Mouse (Mus musculus) lung, embryonic 15.5 days (tissue): Measurements from ENCODE around the gene Tyw1. TPM values are rescaled to one million over a fixed set of nuclear protein-coding genes. Genes with fewer than 3 reads are reported as not detected.
"Not testable (repeated sequence)": the region's sequence is repeated elsewhere in the genome, so short reads cannot be mapped to it uniquely, and the experiment has no call there.

ENCODE experiments used
- ATAC-seq: fragments of 200-750 bp; cut with Nextera tagmentation; 2 replicates; pipeline ENCODE4 v1.8.0; 2017; ENCODE audit warnings: moderate number of reproducible peaks, borderline replicate concordance; ENCODE audit not compliant: low FRiP score, low TSS enrichment; ENCODE audit errors: extremely low read depth
- H3K27ac ChIP-seq: fragments of 300-500 bp; sonication (generic); 2 replicates; pipeline ENCODE4 v1.5.1; 2015; ENCODE audit warnings: moderate library complexity, mild to moderate bottlenecking, inconsistent platforms
- H3K27me3 ChIP-seq: fragments of 300-500 bp; sonication (generic); 2 replicates; pipeline ENCODE4 v1.6.1; 2015; ENCODE audit warnings: inconsistent platforms
- H3K36me3 ChIP-seq: fragments of 300-500 bp; sonication (generic); 2 replicates; pipeline ENCODE4 v1.6.1; 2015; ENCODE audit warnings: inconsistent platforms
- H3K4me1 ChIP-seq: fragments of 300-500 bp; sonication (generic); 2 replicates; pipeline ENCODE4 v1.6.1; 2015; ENCODE audit warnings: inconsistent platforms
- H3K4me2 ChIP-seq: fragments of 300-500 bp; sonication (generic); 2 replicates; pipeline ENCODE4 v1.6.1; 2015; ENCODE audit warnings: inconsistent platforms, mild to moderate bottlenecking, moderate library complexity
- H3K4me3 ChIP-seq: fragments of 300-500 bp; sonication (generic); 2 replicates; pipeline ENCODE4 v1.5.1; 2015; ENCODE audit warnings: mild to moderate bottlenecking, inconsistent platforms
- H3K9ac ChIP-seq: fragments of 300-500 bp; sonication (generic); 2 replicates; pipeline ENCODE4 v1.6.1; 2015; ENCODE audit warnings: inconsistent platforms
- H3K9me3 ChIP-seq: fragments of 300-500 bp; sonication (generic); 2 replicates; pipeline ENCODE4 v1.6.1; 2016; ENCODE audit warnings: inconsistent platforms
- WGBS: fragments of 180-500 bp; shearing (Covaris S2); methylation state at CpG from one replicate; pipeline ENCODE4 v1.1.7; 2015; 5-methylcytosine and 5-hydroxymethylcytosine counted together
- polyA plus RNA-seq: library from polyadenylated mRNA; unstranded; fragments of >200 nt; fragmentation: Nextera tagmentation; extraction: Ambion mirVana; gene quantifications from 2 replicates; pipeline ENCODE4 v1.2.1, GENCODE M21; 2015

Gene Tyw1
- polyA plus RNA-seq, 1 experiment from 2014 or later = 25.9 TPM

DNA sequence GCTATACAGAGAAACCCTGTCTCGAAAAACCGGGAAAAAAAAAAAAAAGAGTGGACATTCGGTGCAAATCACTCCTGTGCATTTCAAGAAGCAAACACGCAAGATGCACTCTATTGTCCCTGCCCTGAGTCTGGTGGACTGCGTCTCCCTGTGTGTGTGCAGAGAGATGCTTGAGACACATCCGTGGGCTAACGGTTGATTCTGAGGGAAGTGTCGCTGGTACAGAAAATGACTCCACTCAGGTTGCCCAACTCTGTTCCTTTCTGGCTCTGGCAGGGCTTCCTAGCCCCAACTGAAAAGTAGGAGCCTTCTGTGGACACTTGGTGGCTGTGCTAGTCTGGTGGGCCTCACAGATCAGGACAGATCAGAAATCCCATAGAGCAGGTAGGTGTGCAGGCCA, 19.1 kb upstream of the Tyw1 start:
- Histone ChIP-seq H3K27ac (no peak overlapping the region), H3K4me3 (no peak overlapping the region), H3K4me2 (no peak overlapping the region), H3K9ac (no peak overlapping the region), H3K36me3 (peaks cover 92% of the 10 kb centered on the region), H3K27me3 (no peaks in the 10 kb centered on the region), H3K9me3 (no peaks in the 10 kb centered on the region), H3K4me1 (no peaks in the 10 kb centered on the region)
- no peak for ATAC-seq
- WGBS = 96% methylated on average over 8 of the region's 8 CpGs

GRCm38 (mm10) chr5:130239236-130239635, 16.2 kb upstream of the Tyw1 start:
- no peak overlapping the region for H3K27ac ChIP-seq
- no peak overlapping the region for H3K4me3 ChIP-seq
- no peak for ATAC-seq
- 87% methylated on average over 7 of the region's 7 CpGs for WGBS
- peaks cover 90% of the 10 kb centered on the region for H3K36me3 ChIP-seq
- H3K9me3 ChIP-seq = no peaks in the 10 kb centered on the region
- H3K9ac ChIP-seq = no peak overlapping the region
- no peaks in the 10 kb centered on the region for H3K4me1 ChIP-seq
- no peak overlapping the region for H3K4me2 ChIP-seq
- no peaks in the 10 kb centered on the region for H3K27me3 ChIP-seq

DNA sequence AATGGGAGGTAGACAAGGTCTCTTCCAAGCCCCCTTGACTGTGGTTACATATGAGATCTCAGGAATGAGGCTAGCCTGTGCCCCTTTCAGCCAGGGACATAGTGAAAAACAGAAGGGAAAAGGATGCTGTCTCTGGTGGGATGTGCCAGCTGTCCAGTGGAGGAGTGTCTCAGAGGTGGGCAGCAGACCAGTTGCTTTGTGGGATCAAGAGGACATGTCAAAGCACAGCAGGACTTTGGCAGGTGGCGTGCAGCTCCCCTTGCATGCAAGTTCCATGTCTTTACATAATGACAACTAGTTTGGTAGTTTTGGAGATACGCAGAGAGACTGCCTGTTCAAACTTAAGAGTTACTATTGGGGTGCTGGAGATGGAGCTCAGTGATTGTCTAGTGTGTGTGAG, 15.6 kb upstream of the Tyw1 start:
- no peaks in the 10 kb centered on the region for H3K4me1 ChIP-seq
- WGBS = 96% methylated on average over 2 of the region's 2 CpGs
- no peak overlapping the region for H3K4me2 ChIP-seq
- peaks cover 90% of the 10 kb centered on the region for H3K36me3 ChIP-seq
- no peaks in the 10 kb centered on the region for H3K9me3 ChIP-seq
- no peak for ATAC-seq
- H3K27me3 ChIP-seq = no peaks in the 10 kb centered on the region
- no peak overlapping the region for H3K4me3 ChIP-seq
- no peak overlapping the region for H3K9ac ChIP-seq
- no peak overlapping the region for H3K27ac ChIP-seq

DNA sequence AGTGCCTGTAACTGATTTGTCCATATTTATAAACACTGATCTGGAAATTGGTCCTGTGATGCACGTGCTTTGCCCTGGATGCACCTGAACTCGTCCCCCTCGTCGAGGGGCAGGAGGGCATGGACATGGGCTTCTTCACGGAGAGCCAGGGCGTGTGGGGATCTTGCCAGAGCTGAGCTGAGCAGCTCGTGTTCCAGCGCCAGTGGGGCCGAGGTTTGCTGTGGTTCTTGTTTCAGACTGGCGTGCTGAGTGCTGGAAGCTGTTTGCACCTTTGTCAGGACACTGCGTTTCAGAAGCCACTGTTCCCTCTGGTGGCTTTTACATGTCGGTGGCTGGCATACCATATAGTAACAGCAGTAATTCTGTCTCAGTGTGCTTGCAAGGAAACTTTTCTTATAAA, 14.0 kb upstream of the Tyw1 start:
- H3K27ac ChIP-seq = no peak overlapping the region
- H3K4me2 ChIP-seq = no peak overlapping the region
- 89% methylated on average over 12 of the region's 12 CpGs for WGBS

DNA sequence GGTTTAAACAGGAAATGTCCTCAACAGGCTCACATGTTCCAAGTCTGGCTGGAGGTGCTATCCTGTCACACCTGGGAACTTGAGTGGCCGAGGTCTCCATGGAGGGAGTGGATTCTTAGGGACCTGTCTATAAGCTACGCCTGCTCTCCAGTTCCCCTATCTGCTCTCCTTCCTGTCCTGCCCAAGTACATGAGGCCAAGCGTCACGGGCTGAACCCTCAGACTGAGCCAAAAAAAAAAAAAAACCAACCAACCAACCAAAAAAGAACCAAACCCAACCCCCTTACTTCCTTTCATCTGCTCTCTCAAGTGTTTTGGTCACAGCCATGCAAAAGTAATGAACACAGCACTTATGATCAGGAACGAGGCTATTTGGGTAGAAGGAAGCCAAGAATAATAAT, 7.6 kb upstream of the Tyw1 start:
- Histone ChIP-seq H3K36me3 (peaks cover 95% of the 10 kb centered on the region), H3K9ac (no peak overlapping the region), H3K9me3 (no peaks in the 10 kb centered on the region), H3K4me3 (no peak overlapping the region), H3K4me1 (no peaks in the 10 kb centered on the region), H3K4me2 (no peak overlapping the region), H3K27me3 (no peaks in the 10 kb centered on the region), H3K27ac (no peak overlapping the region)
- WGBS = 51% methylated on average over 5 of the region's 5 CpGs
- no peak for ATAC-seq

More for the DNA sequence above, 14.0 kb upstream of the Tyw1 start:
- ATAC-seq = no peak
- Histone ChIP-seq H3K36me3 (peaks cover 92% of the 10 kb centered on the region), H3K27me3 (no peaks in the 10 kb centered on the region), H3K4me1 (no peaks in the 10 kb centered on the region), H3K4me3 (no peak overlapping the region), H3K9me3 (no peaks in the 10 kb centered on the region), H3K9ac (no peak overlapping the region)

GRCm38 (mm10) chr5:130254164-130255016, 1.0 kb upstream of the Tyw1 start:
- Histone ChIP-seq H3K4me3 (peak overlapping the region; percentile 74), H3K4me2 (peak overlapping the region; percentile 93), H3K9ac (peak overlapping the region; percentile 70), H3K27me3 (no peaks in the 10 kb centered on the region), H3K27ac (peak overlapping the region; percentile 84), H3K4me1 (peaks cover 22% of the 10 kb centered on the region), H3K9me3 (no peaks in the 10 kb centered on the region), H3K36me3 (peaks cover 37% of the 10 kb centered on the region)
- 8% methylated on average over 19 of the region's 19 CpGs for WGBS
- no peak for ATAC-seq

DNA sequence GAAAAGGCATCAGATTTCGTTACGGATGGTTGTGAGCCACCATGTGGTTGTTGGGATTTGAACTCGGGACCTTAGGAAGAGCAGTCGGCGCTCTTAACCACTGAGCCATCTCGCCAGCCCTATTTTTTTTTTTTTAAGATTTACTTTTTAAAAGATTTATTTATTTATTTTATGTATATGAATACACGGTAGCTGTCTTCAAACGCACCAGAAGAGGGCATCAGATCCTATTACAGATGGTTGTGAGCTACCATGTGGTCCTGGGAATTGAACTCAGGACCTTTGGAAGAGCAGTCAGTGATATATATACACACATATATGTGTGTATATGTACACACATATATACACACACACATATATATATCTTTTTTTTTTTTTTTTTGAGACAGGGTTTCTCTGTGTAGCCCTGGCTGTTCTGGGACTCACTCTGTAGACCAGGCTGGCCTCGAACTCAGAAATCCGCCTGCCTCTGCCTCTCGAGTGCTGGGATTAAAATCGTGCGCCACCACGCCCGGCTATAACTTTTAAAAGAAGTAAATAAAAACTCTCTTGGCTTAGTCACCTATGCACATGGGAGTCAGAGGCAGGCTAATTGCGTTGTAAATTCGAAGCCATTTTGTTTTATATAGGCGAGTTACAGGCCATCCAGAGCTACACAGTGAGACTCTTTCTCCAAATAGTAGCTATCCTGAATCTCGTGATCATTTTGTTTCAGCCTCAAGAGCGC, 543 bp downstream of the Tyw1 start:
- H3K27me3 ChIP-seq, ATAC-seq, H3K9me3 ChIP-seq: not testable (repeated sequence)
- WGBS = 21% methylated on average over 20 of the region's 20 CpGs
- peak overlapping the region; percentile 76 for H3K27ac ChIP-seq
- H3K9ac ChIP-seq = peak overlapping the region; percentile 41
- H3K36me3 ChIP-seq = peaks cover 24% of the 10 kb centered on the region
- peaks cover 22% of the 10 kb centered on the region for H3K4me1 ChIP-seq
- H3K4me3 ChIP-seq = peak overlapping the region; percentile 74
- peak overlapping the region; percentile 93 for H3K4me2 ChIP-seq

GRCm38 (mm10) chr5:130256678-130257271, 1.4 kb downstream of the Tyw1 start:
- peak overlapping the region; percentile 78 for H3K27ac ChIP-seq
- H3K4me1 ChIP-seq = peaks cover 22% of the 10 kb centered on the region
- peaks cover 16% of the 10 kb centered on the region for H3K36me3 ChIP-seq
- WGBS = under 1% methylated on average over 25 of the region's 25 CpGs
- peak overlapping the region; percentile 74 for H3K4me3 ChIP-seq
- H3K27me3 ChIP-seq = no peaks in the 10 kb centered on the region
- H3K9ac ChIP-seq = peak overlapping the region; percentile 86
- no peaks in the 10 kb centered on the region for H3K9me3 ChIP-seq
- H3K4me2 ChIP-seq = peak overlapping the region; percentile 93
- peak; percentile 94 for ATAC-seq

GRCm38 (mm10) chr5:130257303-130257702, 1.9 kb downstream of the Tyw1 start:
- H3K36me3 ChIP-seq = peaks cover 10% of the 10 kb centered on the region
- peak overlapping the region; percentile 74 for H3K4me3 ChIP-seq
- ATAC-seq = no peak
- no peaks in the 10 kb centered on the region for H3K9me3 ChIP-seq
- 7% methylated on average over 8 of the region's 8 CpGs for WGBS
- H3K27me3 ChIP-seq = no peaks in the 10 kb centered on the region
- peaks cover 22% of the 10 kb centered on the region for H3K4me1 ChIP-seq
- H3K27ac ChIP-seq = peak overlapping the region; percentile 78
- peak overlapping the region; percentile 93 for H3K4me2 ChIP-seq
- H3K9ac ChIP-seq = peak overlapping the region; percentile 86

DNA sequence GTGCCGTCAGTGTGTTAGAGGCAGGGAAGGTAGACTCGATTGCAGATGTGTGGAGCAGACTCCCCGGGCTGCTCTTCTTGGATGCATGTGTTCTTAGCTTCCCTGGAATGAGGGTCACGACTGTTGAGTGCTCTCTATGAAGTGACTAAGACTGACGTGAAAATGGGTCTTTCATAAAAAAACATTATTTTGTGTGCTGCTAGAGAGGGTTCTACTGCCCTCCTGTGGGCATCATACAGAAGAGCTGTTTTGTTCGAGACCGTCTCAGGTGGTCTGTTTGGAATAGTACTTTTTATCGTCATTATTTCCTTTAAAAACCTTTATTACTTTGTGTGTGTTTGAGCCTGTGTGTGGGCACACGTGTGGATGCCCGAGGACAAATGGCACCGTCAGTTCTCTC, 8.0 kb downstream of the Tyw1 start:
- H3K9me3 ChIP-seq = no peaks in the 10 kb centered on the region
- no peaks in the 10 kb centered on the region for H3K4me1 ChIP-seq
- H3K27me3 ChIP-seq = no peaks in the 10 kb centered on the region
- no peak overlapping the region for H3K4me2 ChIP-seq
- peaks cover 34% of the 10 kb centered on the region for H3K36me3 ChIP-seq
- WGBS = 61% methylated on average over 11 of the region's 11 CpGs
- H3K4me3 ChIP-seq = no peak overlapping the region
- H3K27ac ChIP-seq = no peak overlapping the region
- ATAC-seq = no peak
- no peak overlapping the region for H3K9ac ChIP-seq

DNA sequence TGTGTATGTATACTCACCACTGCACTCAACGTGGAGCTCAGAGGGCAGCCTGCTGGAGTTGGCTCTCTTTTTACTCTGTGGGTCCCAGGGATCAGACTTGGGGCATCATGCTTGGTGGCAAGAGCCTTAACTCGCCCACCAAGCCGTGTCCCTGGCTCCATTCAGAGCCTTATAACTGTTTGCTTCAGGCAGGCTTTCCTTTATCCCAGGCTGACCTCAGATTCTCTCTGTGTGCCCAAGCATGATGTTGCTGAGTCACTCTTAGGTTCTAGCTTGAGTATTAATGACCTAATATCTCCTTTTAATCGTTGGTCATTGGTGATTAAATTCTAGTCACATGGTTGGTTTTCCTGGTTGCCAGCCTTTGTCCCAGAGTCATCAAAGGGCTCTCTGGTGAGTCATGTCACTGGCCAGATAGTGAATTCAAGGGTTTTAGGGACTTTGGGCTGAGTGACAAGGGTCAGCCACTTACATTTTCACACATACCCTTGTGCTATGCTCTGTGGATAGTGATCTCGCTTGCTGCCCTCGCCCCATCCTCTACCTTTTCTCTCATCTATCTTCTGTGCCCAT, 9.1 kb downstream of the Tyw1 start:
- Histone ChIP-seq H3K9me3 (no peaks in the 10 kb centered on the region), H3K36me3 (peaks cover 41% of the 10 kb centered on the region), H3K27me3 (no peaks in the 10 kb centered on the region), H3K27ac (no peak overlapping the region), H3K4me3 (no peak overlapping the region), H3K9ac (no peak overlapping the region), H3K4me1 (no peaks in the 10 kb centered on the region), H3K4me2 (no peak overlapping the region)
- WGBS = 86% methylated on average over 6 of the region's 6 CpGs
- ATAC-seq = no peak
